Mouse (Mus musculus): ENCODE measurements around the gene 2310033P09Rik. TPM values are rescaled to one million over a fixed set of nuclear protein-coding genes. Genes with fewer than 3 reads are reported as not detected.
A peak's percentile ranks its signal among the peaks of the same experiment; 100 is the strongest.

Gene 2310033P09Rik
- polyA plus RNA-seq, 1 experiment from 2014 or later = 21.3 TPM

DNA sequence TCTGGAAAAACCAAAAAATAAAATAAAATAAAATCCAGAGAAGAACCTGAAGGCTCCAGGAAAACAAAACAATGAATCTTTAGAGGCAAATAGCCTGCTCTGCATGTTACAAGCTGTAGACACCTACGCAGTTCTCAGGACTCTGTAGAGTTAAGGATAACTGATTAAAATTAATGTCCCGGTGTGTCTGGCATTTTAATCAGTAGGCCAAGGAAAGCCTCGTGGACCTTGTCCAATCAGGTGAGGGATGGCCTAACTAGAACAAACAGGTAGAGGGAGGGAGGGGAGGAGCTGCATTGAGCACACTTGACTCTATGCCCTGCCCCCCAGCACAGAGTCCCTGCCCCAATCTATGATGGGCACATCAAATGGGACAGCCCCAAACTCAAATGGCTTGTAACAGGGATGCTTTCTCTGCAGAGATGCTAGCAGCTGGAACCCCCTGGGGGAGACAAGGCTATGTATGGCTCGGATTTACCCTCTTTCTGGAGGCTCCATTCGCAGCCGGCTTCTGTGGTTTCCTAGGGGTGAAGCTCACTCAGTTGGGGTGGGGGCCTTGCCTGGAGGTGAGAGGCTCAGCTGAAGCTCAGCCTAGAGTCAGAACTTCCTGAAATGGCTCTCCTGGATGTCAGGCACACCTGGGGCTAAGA lies 33.8 kb upstream of the 2310033P09Rik start:
- Histone ChIP-seq H3K4me1 (replicated peaks; ENCODE audit: control insufficient read depth, insufficient read depth) (no peaks in the 10 kb centered on the region), H3K27ac (replicated peaks) (no peak overlapping the region), H3K4me2 (replicated peaks; ENCODE audit: low read depth) (no peak overlapping the region), H3K9ac (ENCODE audit: low read length) (no peak overlapping the region), H3K27me3 (ENCODE audit: control insufficient read depth, insufficient read depth, low read length) (peaks cover 19% of the 10 kb centered on the region), H3K36me3 (ENCODE audit: control insufficient read depth, insufficient read depth, low read length) (no peaks in the 10 kb centered on the region), H3K4me3 (ENCODE audit: low read depth, low read length) (no peak overlapping the region), H3K9me3 (ENCODE audit: control insufficient read depth, low read length) (no peaks in the 10 kb centered on the region)
- TF ChIP-seq CTCF (IDR thresholded peaks at IDR 0.05; ENCODE audit: low read depth) (no peak), EP300 (optimal IDR thresholded peaks at IDR 0.05) (no peak)
- WGBS = 48% methylated on average over 6 of the region's 6 CpGs
- DNase-seq (ENCODE audit: low spot score) (no peak), ATAC-seq (ENCODE audit: low FRiP score, low TSS enrichment) (no peak)

DNA sequence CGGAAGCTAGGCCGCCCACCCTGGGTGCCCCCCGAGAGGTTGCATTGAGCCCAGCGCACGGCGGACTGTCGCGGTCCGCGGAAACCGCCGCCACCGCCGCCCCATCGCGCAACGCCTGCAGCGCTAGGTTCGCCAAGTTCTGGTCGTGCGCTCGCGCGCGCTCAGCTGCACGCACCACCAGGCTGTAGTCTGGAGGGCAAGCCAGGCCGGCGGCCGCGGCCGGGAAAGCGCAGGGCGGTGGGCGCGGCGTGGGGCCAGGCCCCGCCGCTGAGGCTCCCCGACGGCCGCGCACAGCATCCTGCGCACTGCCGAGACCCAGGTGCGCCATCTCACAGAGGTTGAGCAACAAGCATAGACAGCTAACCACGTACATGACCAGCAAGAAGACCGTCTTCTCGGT lies 31.6 kb upstream of the 2310033P09Rik start:
- no peaks in the 10 kb centered on the region for H3K9me3 ChIP-seq (ENCODE audit: control insufficient read depth, low read length)
- ATAC-seq (ENCODE audit: low FRiP score, low TSS enrichment) (no peak), DNase-seq (ENCODE audit: low spot score) (no peak)
- H3K27ac ChIP-seq (replicated peaks) = no peak overlapping the region
- WGBS = 4% methylated on average over 47 of the region's 48 CpGs
- peak overlapping the region; percentile 13 for H3K4me3 ChIP-seq (ENCODE audit: low read depth, low read length)
- no peaks in the 10 kb centered on the region for H3K36me3 ChIP-seq (ENCODE audit: control insufficient read depth, insufficient read depth, low read length)
- TF ChIP-seq EP300 (optimal IDR thresholded peaks at IDR 0.05) (no peak), CTCF (IDR thresholded peaks at IDR 0.05; ENCODE audit: low read depth) (no peak)
- H3K4me2 ChIP-seq (replicated peaks; ENCODE audit: low read depth) = peak overlapping the region; percentile 38
- peak overlapping the region; percentile 35; the same call in 1 of the 2 replicates for H3K9ac ChIP-seq (ENCODE audit: low read length)
- peaks cover 19% of the 10 kb centered on the region for H3K27me3 ChIP-seq (ENCODE audit: control insufficient read depth, insufficient read depth, low read length)
- H3K4me1 ChIP-seq (replicated peaks; ENCODE audit: control insufficient read depth, insufficient read depth) = no peaks in the 10 kb centered on the region

DNA sequence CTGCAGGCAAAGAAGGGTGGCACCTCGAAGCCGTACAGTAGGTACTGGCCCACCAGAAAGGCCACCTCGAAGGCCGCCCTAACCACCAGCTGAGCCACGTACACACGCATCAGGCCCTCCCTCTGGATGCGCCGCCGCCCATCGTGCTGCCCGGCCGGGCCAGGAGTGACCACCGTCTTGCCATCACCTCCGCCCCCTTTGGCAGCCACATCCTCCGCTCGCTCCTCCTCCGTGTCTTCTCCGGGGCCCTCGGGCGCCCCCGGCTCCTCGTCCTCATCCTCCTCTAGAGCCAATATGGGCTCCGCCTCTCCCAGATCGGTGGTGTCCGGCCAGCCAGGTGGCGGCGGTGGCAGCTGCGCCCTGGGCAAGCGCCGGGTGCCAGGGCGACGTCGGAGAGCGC lies 31.2 kb upstream of the 2310033P09Rik start:
- Histone ChIP-seq H3K27ac (replicated peaks) (no peak overlapping the region), H3K4me1 (replicated peaks; ENCODE audit: control insufficient read depth, insufficient read depth) (no peaks in the 10 kb centered on the region), H3K36me3 (ENCODE audit: control insufficient read depth, insufficient read depth, low read length) (no peaks in the 10 kb centered on the region), H3K4me3 (ENCODE audit: low read depth, low read length) (peak overlapping the region; percentile 13), H3K27me3 (ENCODE audit: control insufficient read depth, insufficient read depth, low read length) (peaks cover 19% of the 10 kb centered on the region), H3K4me2 (replicated peaks; ENCODE audit: low read depth) (peak overlapping the region; percentile 38), H3K9ac (ENCODE audit: low read length) (peak overlapping the region; percentile 35; the same call in 1 of the 2 replicates), H3K9me3 (ENCODE audit: control insufficient read depth, low read length) (no peaks in the 10 kb centered on the region)
- TF ChIP-seq EP300 (optimal IDR thresholded peaks at IDR 0.05) (no peak), CTCF (IDR thresholded peaks at IDR 0.05; ENCODE audit: low read depth) (no peak)
- no peak for DNase-seq (ENCODE audit: low spot score)
- WGBS = 13% methylated on average over 22 of the region's 34 CpGs
- ATAC-seq (ENCODE audit: low FRiP score, low TSS enrichment) = no peak

DNA sequence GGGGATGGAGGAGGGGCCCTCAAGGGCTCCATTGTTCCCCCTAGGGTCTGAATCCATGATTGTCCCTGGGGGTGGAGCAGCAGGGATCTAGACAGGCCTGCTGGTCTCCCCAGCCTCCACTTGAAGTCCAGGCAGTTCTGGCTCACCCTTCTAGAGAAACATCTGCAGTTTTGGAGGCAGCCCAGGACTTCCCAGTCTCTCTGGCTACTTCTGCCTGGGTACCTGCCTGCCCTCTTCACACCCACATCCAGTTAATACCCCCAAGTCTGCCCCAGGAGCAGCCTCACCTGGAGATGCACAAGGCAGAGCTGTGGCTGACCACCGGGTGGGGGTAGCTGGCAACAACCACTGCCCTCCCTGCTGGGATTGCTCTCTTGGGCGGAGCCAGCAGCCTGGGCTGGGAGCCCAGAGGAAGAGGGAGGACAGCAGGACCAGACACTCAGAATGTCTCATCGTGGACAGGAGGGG lies 25.2 kb upstream of the 2310033P09Rik start, which contains the start of gene Gjc2:
Gene Gjc2, minus strand, starts transcription at position 350 of the 468 bp plus-strand sequence.
- DNase-seq (ENCODE audit: low spot score) = no peak
- Histone ChIP-seq H3K4me2 (replicated peaks; ENCODE audit: low read depth) (peak within 1 kb of the TSS; percentile 29), H3K36me3 (ENCODE audit: control insufficient read depth, insufficient read depth, low read length) (peaks cover 13% of the 10 kb centered on the region), H3K9me3 (ENCODE audit: control insufficient read depth, low read length) (no peaks in the 10 kb centered on the region), H3K27ac (replicated peaks) (peak within 1 kb of the TSS; percentile 81), H3K4me1 (replicated peaks; ENCODE audit: control insufficient read depth, insufficient read depth) (peaks cover 7% of the 10 kb centered on the region), H3K4me3 (ENCODE audit: low read depth, low read length) (peak within 1 kb of the TSS; percentile 19), H3K27me3 (ENCODE audit: control insufficient read depth, insufficient read depth, low read length) (peaks cover 4% of the 10 kb centered on the region), H3K9ac (ENCODE audit: low read length) (peak within 1 kb of the TSS; percentile 41)
- TF ChIP-seq CTCF (IDR thresholded peaks at IDR 0.05; ENCODE audit: low read depth) = peak; percentile 25; the same call in 1 of the 2 replicates
- TF ChIP-seq EP300 (optimal IDR thresholded peaks at IDR 0.05) = no peak
- 37% methylated on average over 3 of the region's 3 CpGs for WGBS
- peak; percentile 16; the same call in 1 of the 2 replicates for ATAC-seq (ENCODE audit: low FRiP score, low TSS enrichment)

DNA sequence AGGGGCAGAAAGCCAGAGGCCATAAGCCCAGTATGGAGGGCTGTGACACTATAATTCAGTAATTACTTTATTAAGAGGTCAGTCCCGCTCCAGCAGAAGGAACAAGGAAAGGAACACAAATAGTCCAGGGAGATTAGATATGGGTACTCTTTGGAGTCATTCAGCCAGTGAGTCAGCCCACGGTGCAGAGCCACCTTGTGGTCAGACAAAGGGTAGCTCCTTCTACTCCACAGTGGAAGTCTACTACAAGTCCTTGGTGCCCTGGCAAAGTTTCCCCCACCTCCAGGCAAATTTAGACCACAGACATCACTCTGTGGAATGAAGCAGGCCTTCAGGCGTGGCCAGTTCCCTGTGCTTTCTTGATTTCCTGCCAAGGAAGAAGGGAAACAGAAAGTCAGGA lies 24.3 kb upstream of the 2310033P09Rik start:
- Histone ChIP-seq H3K27me3 (ENCODE audit: control insufficient read depth, insufficient read depth, low read length) (no peaks in the 10 kb centered on the region), H3K9ac (ENCODE audit: low read length) (peak overlapping the region; percentile 35; the same call in 1 of the 2 replicates), H3K4me2 (replicated peaks; ENCODE audit: low read depth) (no peak overlapping the region), H3K27ac (replicated peaks) (peak overlapping the region; percentile 81), H3K36me3 (ENCODE audit: control insufficient read depth, insufficient read depth, low read length) (peaks cover 13% of the 10 kb centered on the region), H3K4me1 (replicated peaks; ENCODE audit: control insufficient read depth, insufficient read depth) (peaks cover 7% of the 10 kb centered on the region), H3K9me3 (ENCODE audit: control insufficient read depth, low read length) (no peaks in the 10 kb centered on the region), H3K4me3 (ENCODE audit: low read depth, low read length) (no peak overlapping the region)
- ATAC-seq (ENCODE audit: low FRiP score, low TSS enrichment) (peak; percentile 69), DNase-seq (ENCODE audit: low spot score) (peak; percentile 80)
- WGBS = 20% methylated on average over 3 of the region's 3 CpGs
- TF ChIP-seq EP300 (optimal IDR thresholded peaks at IDR 0.05) (no peak), CTCF (IDR thresholded peaks at IDR 0.05; ENCODE audit: low read depth) (peak; percentile 89)

DNA sequence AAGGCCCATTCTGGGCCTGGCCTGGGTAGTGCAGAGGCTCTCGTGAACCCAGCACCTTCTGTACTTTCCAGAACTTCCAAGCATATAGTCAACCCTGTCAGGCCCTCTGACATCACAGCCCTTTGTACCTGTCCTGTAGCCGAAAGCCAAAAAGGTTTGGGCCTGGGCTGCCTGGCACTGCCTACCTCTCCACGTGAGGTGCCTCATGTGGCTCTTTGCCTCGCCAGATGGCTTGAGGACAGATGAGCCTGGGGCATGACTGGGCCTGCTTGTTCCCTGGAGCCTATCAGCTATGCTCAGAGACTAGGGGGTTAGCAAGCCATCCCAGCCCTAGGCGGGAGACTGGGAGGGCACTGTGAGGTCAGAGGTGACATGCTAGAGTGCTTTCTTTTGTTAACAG lies 22.6 kb upstream of the 2310033P09Rik start:
- WGBS = 79% methylated on average over 5 of the region's 5 CpGs
- Histone ChIP-seq H3K4me1 (replicated peaks; ENCODE audit: control insufficient read depth, insufficient read depth) (peaks cover 9% of the 10 kb centered on the region), H3K27ac (replicated peaks) (no peak overlapping the region), H3K9me3 (ENCODE audit: control insufficient read depth, low read length) (no peaks in the 10 kb centered on the region), H3K27me3 (ENCODE audit: control insufficient read depth, insufficient read depth, low read length) (no peaks in the 10 kb centered on the region), H3K9ac (ENCODE audit: low read length) (no peak overlapping the region), H3K4me2 (replicated peaks; ENCODE audit: low read depth) (no peak overlapping the region), H3K36me3 (ENCODE audit: control insufficient read depth, insufficient read depth, low read length) (peaks cover 13% of the 10 kb centered on the region), H3K4me3 (ENCODE audit: low read depth, low read length) (no peak overlapping the region)
- DNase-seq (ENCODE audit: low spot score) = no peak
- no peak for ATAC-seq (ENCODE audit: low FRiP score, low TSS enrichment)
- TF ChIP-seq CTCF (IDR thresholded peaks at IDR 0.05; ENCODE audit: low read depth) (no peak), EP300 (optimal IDR thresholded peaks at IDR 0.05) (no peak)
